Mouse (Mus musculus) heart, embryonic 12.5 days (tissue): ENCODE data around the gene Atp6v0a4. TPM values are rescaled to one million over a fixed set of nuclear protein-coding genes. Genes with fewer than 3 reads are reported as not detected.

ENCODE experiments used
- ATAC-seq: fragments of 200-750 bp; cut with Nextera tagmentation; 2 replicates; pipeline ENCODE4 v1.8.0; 2017; ENCODE audit warnings: moderate TSS enrichment, moderate library complexity; ENCODE audit not compliant: insufficient number of reproducible peaks, low FRiP score
- H3K27ac ChIP-seq: fragments of 300-500 bp; sonication (generic); 2 replicates; pipeline ENCODE4 v1.5.1; 2016; ENCODE audit warnings: mild to moderate bottlenecking, moderate library complexity; ENCODE audit not compliant: poor library complexity, severe bottlenecking
- H3K27me3 ChIP-seq: fragments of 300-500 bp; sonication (generic); replicated peaks from 2 replicates; pipeline ENCODE4 v1.6.1; 2016; ENCODE audit warnings: mild to moderate bottlenecking, moderate library complexity
- H3K36me3 ChIP-seq: fragments of 300-500 bp; sonication (generic); 2 replicates; pipeline ENCODE4 v1.6.1; 2016; ENCODE audit warnings: mild to moderate bottlenecking, moderate library complexity
- H3K4me1 ChIP-seq: fragments of 300-500 bp; sonication (generic); replicated peaks from 2 replicates; pipeline ENCODE4 v1.6.1; 2016; ENCODE audit warnings: mild to moderate bottlenecking
- H3K4me2 ChIP-seq: fragments of 300-500 bp; sonication (generic); 2 replicates; pipeline ENCODE4 v1.6.1; 2016; ENCODE audit warnings: mild to moderate bottlenecking, moderate library complexity
- H3K4me3 ChIP-seq: fragments of 300-500 bp; sonication (generic); 2 replicates; pipeline ENCODE4 v1.5.1; 2016; ENCODE audit warnings: mild to moderate bottlenecking
- H3K9ac ChIP-seq: fragments of 300-500 bp; sonication (generic); 2 replicates; pipeline ENCODE4 v1.6.1; 2016; ENCODE audit warnings: mild to moderate bottlenecking, moderate library complexity
- H3K9me3 ChIP-seq: fragments of 300-500 bp; sonication (generic); replicated peaks from 2 replicates; pipeline ENCODE4 v1.6.1; 2016; ENCODE audit warnings: mild to moderate bottlenecking, moderate library complexity
- WGBS: fragments of 180-500 bp; shearing (Covaris S2); methylation state at CpG from one replicate; pipeline ENCODE4 v1.1.7; 2016; 5-methylcytosine and 5-hydroxymethylcytosine counted together
- polyA plus RNA-seq: library from polyadenylated mRNA; unstranded; fragments of >200 nt; fragmentation: Nextera tagmentation; extraction: Ambion mirVana; gene quantifications from 2 replicates; pipeline ENCODE4 v1.2.1, GENCODE M21; 2016

Gene Atp6v0a4
- polyA plus RNA-seq, 1 experiment from 2014 or later = 0.06 TPM

GRCm38 (mm10) chr6:38108449-38108848 lies 15.9 kb downstream of the Atp6v0a4 start:
- Histone ChIP-seq H3K4me3 (no peak overlapping the region), H3K9me3 (no peaks in the 10 kb centered on the region), H3K27me3 (peaks cover 11% of the 10 kb centered on the region; the same call in 1 of the 2 replicates), H3K27ac (no peak overlapping the region), H3K9ac (no peak overlapping the region), H3K4me1 (peaks cover 11% of the 10 kb centered on the region), H3K36me3 (no peaks in the 10 kb centered on the region), H3K4me2 (no peak overlapping the region)
- 86% methylated on average over 5 of the region's 5 CpGs for WGBS
- ATAC-seq = no peak

GRCm38 (mm10) chr6:38105924-38106323 lies 18.5 kb downstream of the Atp6v0a4 start:
- 82% methylated on average over 9 of the region's 9 CpGs for WGBS
- Histone ChIP-seq H3K27me3 (peaks cover 11% of the 10 kb centered on the region; the same call in 1 of the 2 replicates), H3K27ac (no peak overlapping the region), H3K9ac (no peak overlapping the region), H3K4me2 (no peak overlapping the region), H3K36me3 (no peaks in the 10 kb centered on the region), H3K4me1 (peaks cover 11% of the 10 kb centered on the region), H3K4me3 (no peak overlapping the region), H3K9me3 (no peaks in the 10 kb centered on the region)
- no peak for ATAC-seq

DNA sequence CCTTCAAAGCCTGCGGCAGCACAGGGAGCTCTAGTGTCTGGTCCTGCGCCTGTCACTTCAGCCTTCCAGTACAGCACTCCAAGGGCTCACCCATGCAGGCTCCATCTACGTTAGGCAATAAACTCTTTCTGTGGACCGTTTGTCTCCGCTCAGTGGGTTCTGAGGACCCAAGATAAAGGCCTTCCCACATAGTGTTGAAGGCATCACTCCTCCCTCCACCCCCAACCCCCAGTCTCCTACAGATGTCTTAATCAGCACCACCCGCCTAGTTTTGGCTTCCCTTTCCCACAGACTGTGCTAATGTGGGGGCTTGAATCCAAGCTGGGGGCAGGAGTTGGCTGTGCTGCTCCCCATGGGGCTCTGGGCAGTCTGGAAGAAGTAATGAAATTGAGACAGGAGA lies 20.6 kb downstream of the Atp6v0a4 start:
- Histone ChIP-seq H3K36me3 (no peaks in the 10 kb centered on the region), H3K27me3 (peaks cover 2% of the 10 kb centered on the region; the same call in 1 of the 2 replicates), H3K4me1 (peaks cover 10% of the 10 kb centered on the region), H3K4me3 (no peak overlapping the region), H3K9ac (no peak overlapping the region), H3K27ac (no peak overlapping the region), H3K4me2 (no peak overlapping the region), H3K9me3 (no peaks in the 10 kb centered on the region; the same call in 1 of the 2 replicates)
- 26% methylated on average over 6 of the region's 6 CpGs for WGBS
- ATAC-seq = no peak

DNA sequence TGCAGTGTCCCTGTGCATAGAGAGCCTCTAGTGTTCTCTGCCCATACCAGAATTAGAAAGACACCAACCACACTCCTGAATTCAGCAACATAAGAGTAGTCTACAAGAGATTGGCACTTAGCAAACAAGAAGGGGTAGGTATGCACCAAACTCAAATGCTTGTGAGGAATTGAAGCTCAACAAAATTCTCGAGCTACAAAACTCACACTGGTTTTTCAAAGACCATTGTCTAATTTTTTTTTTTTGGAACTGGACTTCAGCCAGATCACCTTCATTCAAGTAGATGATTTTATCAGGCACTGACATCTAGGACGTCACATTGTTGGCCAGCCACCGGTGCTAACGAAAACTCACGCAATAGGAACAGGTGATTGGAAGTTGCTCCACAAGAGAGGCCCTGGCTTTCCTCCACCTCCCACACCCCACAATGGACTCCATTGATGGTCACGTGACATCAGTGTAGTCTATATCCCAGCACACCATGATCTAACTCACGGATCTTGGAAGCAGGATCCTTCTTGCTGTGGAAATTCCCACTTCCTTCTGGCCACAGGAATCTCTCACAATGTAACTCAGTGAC lies 22.1 kb downstream of the Atp6v0a4 start:
- Histone ChIP-seq H3K9ac (no peak overlapping the region), H3K27me3 (no peaks in the 10 kb centered on the region), H3K36me3 (no peaks in the 10 kb centered on the region), H3K9me3 (no peaks in the 10 kb centered on the region; the same call in 1 of the 2 replicates), H3K27ac (no peak overlapping the region), H3K4me3 (no peak overlapping the region), H3K4me2 (no peak overlapping the region), H3K4me1 (peaks cover 7% of the 10 kb centered on the region; the same call in 1 of the 2 replicates)
- ATAC-seq = no peak
- 82% methylated on average over 7 of the region's 7 CpGs for WGBS

DNA sequence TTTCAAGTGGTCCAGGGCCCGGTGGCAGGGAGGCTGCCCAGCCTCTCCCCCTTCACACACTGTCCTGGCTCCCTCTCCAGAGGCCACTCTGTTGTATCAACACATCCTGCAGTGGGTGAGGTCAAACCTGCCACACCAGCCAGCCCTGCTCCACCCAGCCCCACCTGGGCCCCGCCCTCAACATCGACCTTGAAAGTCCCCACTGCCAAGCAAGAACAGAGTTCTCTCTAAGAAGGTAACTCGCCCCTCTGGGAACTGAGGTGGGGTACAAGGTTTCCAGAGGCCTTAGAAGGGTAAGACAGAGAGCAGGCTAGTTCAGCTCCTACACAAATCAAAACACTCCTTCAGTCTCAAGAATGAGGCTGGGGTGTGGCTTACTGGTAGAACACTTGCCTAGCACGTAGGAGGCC lies 27.4 kb downstream of the Atp6v0a4 start:
- 50% methylated on average over 5 of the region's 5 CpGs for WGBS
- Histone ChIP-seq H3K27ac (no peak overlapping the region), H3K4me3 (no peak overlapping the region), H3K4me2 (no peak overlapping the region), H3K9me3 (no peaks in the 10 kb centered on the region; the same call in 1 of the 2 replicates), H3K27me3 (no peaks in the 10 kb centered on the region), H3K36me3 (no peaks in the 10 kb centered on the region), H3K9ac (no peak overlapping the region), H3K4me1 (0 out of 2 replicates have a peak, but pooled peaks cover 4% of the 10 kb centered on the region)
- ATAC-seq = no peak

DNA sequence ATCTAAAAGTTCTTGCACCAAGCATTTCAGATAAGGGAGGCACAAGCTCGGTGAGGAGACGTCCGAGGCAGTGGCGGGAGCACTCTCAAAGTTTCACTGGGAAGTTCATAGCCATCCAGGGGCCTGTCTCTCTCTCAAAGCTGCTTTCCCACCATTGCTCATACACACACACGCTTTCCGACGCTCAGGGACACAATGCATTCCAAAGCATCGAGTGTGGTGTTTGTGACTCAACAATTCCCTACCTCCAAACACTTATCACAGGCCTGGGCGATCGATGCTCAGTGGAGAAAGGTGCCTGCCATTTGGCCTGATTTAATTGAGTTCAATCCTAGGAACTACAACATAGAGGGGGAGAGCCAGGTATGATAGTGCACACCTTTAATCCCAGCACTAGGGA lies 29.7 kb downstream of the Atp6v0a4 start:
- no peaks in the 10 kb centered on the region for H3K27me3 ChIP-seq
- H3K36me3 ChIP-seq = no peaks in the 10 kb centered on the region
- H3K4me2 ChIP-seq = no peak overlapping the region
- ATAC-seq = no peak
- no peak overlapping the region for H3K9ac ChIP-seq
- WGBS = 72% methylated on average over 10 of the region's 10 CpGs
- H3K27ac ChIP-seq = no peak overlapping the region
- H3K4me1 ChIP-seq = 0 out of 2 replicates have a peak, but pooled peaks cover 4% of the 10 kb centered on the region
- peaks cover 6% of the 10 kb centered on the region for H3K9me3 ChIP-seq
- no peak overlapping the region for H3K4me3 ChIP-seq

DNA sequence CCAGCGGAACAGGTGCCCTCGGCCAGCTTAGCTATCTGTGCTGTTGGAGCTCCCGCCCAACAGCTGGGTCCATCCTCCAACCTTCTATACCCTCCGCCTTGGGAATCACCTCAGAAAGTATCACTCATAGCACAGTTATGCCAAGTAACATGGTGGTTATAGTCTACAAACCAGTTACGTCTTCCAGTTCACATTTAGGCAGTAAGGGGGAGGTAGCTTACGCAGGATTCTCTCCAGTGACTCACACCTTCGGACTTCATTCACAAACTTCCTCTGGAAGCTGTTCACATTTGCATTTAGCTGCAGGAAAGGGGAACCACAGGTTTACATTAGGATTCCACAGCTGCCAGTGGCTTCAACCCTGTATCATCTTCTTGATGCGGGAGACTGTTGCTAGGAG lies 31.8 kb downstream of the Atp6v0a4 start:
- ATAC-seq = no peak
- WGBS = 93% methylated on average over 8 of the region's 8 CpGs
- H3K27ac ChIP-seq = no peak overlapping the region

DNA sequence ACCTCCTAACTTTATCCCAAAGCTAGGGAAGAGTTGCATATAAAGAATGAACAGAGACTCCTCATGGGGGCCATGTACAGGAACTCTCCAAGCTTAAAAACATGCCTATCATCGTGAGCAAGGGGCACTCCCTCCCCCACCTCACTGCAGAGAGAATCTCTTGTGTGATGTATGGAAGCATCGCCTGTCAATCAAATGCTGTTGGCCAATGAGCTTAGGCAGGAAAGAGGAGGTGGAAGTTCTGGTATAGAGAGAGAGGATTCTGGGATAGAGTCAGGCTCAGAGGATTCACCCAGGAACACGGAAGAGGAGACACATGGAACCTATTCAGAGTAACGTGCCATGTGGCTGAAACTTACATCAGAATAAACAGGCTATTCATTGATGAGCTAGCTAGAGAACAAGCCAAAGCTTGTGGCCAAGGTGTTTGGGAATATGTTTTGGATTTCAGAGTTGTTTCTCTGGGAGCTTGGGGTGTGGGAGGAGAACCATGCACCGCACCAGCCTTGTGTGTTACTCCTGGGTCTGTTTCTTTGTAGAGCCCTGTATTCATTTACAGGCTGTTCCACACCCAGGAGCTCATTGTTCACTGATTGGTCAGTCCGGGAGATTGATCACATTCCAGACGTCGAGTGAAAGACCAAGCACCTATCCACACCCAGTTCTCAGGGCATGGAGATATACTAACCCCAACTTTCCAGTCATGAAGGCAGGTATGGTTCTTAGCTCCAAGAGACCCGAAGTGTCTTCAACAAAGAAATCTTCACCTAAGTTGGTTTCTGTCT lies 37.0 kb downstream of the Atp6v0a4 start:
- H3K9ac ChIP-seq = no peak overlapping the region
- no peak overlapping the region for H3K27ac ChIP-seq
- H3K4me1 ChIP-seq = peaks cover 2% of the 10 kb centered on the region; the same call in 1 of the 2 replicates
- no peak overlapping the region for H3K4me3 ChIP-seq
- no peak overlapping the region for H3K4me2 ChIP-seq
- 73% methylated on average over 9 of the region's 9 CpGs for WGBS
- H3K36me3 ChIP-seq = no peaks in the 10 kb centered on the region
- no peak for ATAC-seq
- peaks cover 6% of the 10 kb centered on the region; the same call in 1 of the 2 replicates for H3K9me3 ChIP-seq
- H3K27me3 ChIP-seq = no peaks in the 10 kb centered on the region

More for the DNA sequence above, 31.8 kb downstream of the Atp6v0a4 start:
- H3K36me3 ChIP-seq = no peaks in the 10 kb centered on the region
- no peak overlapping the region for H3K4me2 ChIP-seq
- no peaks in the 10 kb centered on the region for H3K27me3 ChIP-seq
- no peak overlapping the region for H3K4me3 ChIP-seq
- H3K9ac ChIP-seq = no peak overlapping the region
- H3K4me1 ChIP-seq = 0 out of 2 replicates have a peak, but pooled peaks cover 4% of the 10 kb centered on the region
- peaks cover 6% of the 10 kb centered on the region; the same call in 1 of the 2 replicates for H3K9me3 ChIP-seq

GRCm38 (mm10) chr6:38083204-38083603 lies 41.2 kb downstream of the Atp6v0a4 start:
- no peak overlapping the region for H3K4me2 ChIP-seq
- 34% methylated on average over 4 of the region's 4 CpGs for WGBS
- no peaks in the 10 kb centered on the region for H3K36me3 ChIP-seq
- no peak overlapping the region for H3K27ac ChIP-seq
- no peak for ATAC-seq
- H3K4me1 ChIP-seq = peaks cover 28% of the 10 kb centered on the region
- H3K27me3 ChIP-seq = no peaks in the 10 kb centered on the region
- H3K4me3 ChIP-seq = no peak overlapping the region
- H3K9ac ChIP-seq = no peak overlapping the region
- H3K9me3 ChIP-seq = no peaks in the 10 kb centered on the region

- no peak overlapping the region for H3K4me3 ChIP-seq
- peak overlapping the region; percentile 14 for H3K4me2 ChIP-seq
- H3K4me1 ChIP-seq = peaks cover 28% of the 10 kb centered on the region
- peak overlapping the region; percentile 80 for H3K27ac ChIP-seq
- 48% methylated on average over 11 of the region's 11 CpGs for WGBS
- peak; percentile 67; the same call in 1 of the 2 replicates for ATAC-seq
- H3K9me3 ChIP-seq = no peaks in the 10 kb centered on the region
- H3K9ac ChIP-seq = no peak overlapping the region
- no peaks in the 10 kb centered on the region for H3K27me3 ChIP-seq
- no peaks in the 10 kb centered on the region for H3K36me3 ChIP-seq
Observed at GRCm38 (mm10) chr6:38081727-38082341, 42.6 kb downstream of the Atp6v0a4 start.

DNA sequence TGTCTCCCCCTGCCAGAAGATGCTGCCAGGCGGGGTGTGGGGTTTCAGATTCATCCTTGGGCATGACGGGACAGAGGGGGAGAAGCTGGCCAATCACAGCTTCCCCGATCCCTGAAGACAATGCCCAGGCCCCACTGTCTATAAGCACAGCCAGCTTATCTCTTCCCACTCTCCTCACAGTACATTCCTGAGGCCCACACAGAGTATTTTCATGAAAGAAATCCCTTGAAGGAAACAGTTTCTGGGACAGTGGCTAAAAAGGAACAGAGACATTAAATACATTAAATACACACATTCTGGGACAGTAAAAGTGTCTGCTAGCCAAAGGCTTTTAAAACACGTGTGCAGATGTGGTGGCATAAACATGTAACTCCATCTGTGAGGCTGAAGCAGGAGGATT lies 44.0 kb downstream of the Atp6v0a4 start:
- H3K27ac ChIP-seq = no peak overlapping the region; the same call in 1 of the 2 replicates
- no peak overlapping the region for H3K9ac ChIP-seq
- 0 out of 2 replicates have a peak, but pooled peaks have one; percentile 25 for ATAC-seq
- H3K27me3 ChIP-seq = no peaks in the 10 kb centered on the region
- H3K4me1 ChIP-seq = peaks cover 28% of the 10 kb centered on the region
- 0 out of 2 replicates have a peak, but pooled peaks cover 3% of the 10 kb centered on the region for H3K9me3 ChIP-seq
- H3K4me3 ChIP-seq = no peak overlapping the region
- H3K4me2 ChIP-seq = no peak overlapping the region
- WGBS = 37% methylated on average over 4 of the region's 4 CpGs
- no peaks in the 10 kb centered on the region for H3K36me3 ChIP-seq
